Mouse (Mus musculus) CD4-positive, CD25-positive, alpha-beta regulatory T cell, adult 2 months (primary cell): ENCODE data around the gene Obscn.

ENCODE experiments used
- DNase-seq: peaks from one replicate; pipeline ENCODE4 v3.0.0-alpha.2; 2012; ENCODE audit warnings: low read depth, low spot score

Gene Obscn

GRCm38 (mm10) chr11:58983691-58984341, 152.4 kb downstream of the Obscn start:
- DNase-seq: no peak

DNA sequence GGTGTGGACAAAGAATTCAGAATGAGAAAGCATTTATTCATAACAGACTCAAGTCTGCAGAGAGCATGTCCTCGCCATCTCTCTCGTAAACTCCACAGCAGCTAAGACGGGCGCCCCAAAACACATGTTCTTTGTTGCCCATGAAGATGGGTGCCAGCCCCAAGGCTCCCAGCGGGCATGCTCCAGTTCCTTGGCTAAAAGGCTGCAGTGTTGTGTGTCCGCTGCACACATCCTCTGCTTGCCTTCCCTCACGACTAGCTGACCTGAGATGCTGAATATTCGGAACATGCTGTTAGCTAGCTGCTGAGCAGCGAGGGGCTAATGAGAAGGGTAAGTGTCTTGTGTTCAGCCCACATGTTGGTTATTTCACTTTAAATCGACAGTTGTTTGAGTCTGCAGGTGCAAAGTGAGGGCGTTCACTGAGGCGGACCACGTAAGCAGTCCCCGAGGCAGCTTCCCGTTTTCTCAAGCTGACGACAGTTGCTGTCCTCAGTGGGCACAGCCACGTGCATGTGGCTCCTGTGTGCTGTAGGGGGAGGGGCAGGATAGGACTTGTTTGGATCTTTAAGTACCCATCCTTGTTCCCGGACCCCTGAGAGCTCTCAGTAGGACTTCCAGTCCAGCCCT, 153.6 kb downstream of the Obscn start:
- DNase-seq: peak; percentile 21

DNA sequence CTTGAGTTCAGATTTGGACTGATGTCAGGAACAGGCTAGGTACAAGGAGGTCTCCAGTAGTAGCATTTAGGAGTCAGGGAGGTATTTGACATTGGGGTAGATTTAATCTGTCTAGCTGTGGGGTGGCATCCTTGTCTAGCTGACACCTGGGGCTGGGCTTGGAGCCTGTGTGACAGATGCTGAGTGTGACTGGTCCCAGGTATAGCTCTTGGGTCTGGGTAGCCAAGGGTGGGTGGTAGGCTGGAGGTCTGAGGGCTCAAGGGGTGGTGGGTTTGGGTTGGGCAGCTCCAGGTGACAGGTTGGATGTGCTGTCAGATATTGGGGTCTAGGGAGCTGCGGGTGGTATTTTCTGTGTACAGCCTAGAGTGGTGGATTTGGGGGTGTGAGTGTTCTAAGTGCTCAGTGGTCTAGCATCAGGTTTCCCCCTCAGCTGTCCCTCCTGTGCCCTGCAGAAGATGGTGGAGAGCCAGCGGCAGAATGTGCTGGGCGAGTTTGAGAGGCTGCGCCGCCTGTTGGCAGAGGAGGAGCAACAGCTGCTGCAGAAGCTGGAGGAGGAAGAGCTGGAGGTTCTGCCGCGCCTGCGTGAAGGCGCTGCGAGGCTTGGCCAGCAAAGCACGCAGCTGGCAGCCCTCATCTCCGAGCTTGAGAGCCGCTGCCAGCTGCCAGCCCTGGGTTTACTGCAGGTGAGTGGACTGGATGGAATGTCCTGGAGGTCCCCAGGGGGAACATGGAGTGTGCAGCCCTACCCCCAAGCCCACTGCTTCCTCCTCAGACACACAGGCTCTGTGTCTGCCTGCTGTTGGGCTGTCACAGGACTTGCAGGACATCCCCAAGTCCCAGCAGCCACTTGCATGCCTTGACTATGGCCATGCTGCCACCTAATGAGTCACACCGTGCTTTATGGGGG, 154.4 kb downstream of the Obscn start:
- DNase-seq: peak; percentile 86

GRCm38 (mm10) chr11:58980381-58980990, 155.7 kb downstream of the Obscn start:
- DNase-seq: no peak

GRCm38 (mm10) chr11:58979661-58980060, 156.5 kb downstream of the Obscn start:
- no peak for DNase-seq

DNA sequence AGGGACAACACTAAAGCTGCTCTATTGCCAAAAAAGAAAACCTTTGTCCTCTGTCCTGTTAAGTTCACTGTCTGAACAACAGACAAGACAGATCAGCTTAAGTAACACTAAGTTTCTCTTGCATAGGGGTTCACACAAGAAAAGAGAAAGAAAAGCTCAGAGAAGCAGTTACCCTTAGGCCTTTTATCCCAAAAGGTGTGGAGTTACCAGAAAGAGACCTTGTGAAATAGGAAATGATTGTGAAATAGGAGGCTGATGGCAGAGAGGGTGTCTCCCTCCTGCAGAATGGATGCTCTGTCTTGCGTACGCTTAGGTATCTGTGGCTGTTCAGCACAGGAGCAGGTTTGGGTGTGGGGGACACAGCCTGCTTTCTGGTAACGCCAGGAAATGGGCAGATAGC, 157.0 kb downstream of the Obscn start:
- no peak for DNase-seq

DNA sequence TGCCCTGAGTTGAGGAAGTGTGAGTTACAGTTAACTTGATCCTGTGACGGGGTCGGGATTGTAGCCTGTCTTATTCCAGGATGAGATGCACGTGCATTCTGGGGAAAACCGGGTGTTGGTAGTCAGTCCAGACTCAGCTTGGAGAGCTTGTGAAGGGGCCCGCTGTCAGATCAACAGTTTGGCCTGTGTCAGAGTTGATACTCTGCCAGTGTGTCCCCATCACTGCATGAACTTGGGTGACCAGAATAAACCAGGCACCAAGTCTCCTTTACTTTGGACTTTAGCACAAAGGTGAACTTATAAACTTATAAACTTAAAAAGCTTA, 157.5 kb downstream of the Obscn start:
- DNase-seq: no peak

GRCm38 (mm10) chr11:58978027-58978705, 158.0 kb downstream of the Obscn start, which contains the start of gene Trim11:
TSS of gene Trim11 (plus strand) at chr11:58978093.
- peak; percentile 83 for DNase-seq

DNA sequence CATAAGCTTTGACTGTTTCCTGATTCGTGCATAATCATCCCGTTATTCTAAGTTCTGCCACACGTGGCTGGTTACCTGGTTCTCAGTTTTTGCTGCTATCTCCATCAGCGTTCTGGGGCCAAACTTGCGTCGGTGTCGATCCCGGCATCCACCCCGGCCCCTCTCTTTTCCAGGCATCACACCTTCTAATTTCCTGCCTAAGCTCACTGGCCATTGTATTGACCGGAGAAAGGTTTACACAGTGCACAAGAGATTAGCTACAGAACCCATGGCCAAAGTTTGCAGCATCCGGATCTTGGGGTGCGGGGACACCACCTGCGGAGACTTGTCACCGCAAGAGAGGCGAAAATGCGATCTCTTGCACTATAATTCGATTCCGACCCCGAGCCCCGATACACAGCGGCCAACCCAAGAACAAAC, 158.6 kb downstream of the Obscn start:
- no peak for DNase-seq

DNA sequence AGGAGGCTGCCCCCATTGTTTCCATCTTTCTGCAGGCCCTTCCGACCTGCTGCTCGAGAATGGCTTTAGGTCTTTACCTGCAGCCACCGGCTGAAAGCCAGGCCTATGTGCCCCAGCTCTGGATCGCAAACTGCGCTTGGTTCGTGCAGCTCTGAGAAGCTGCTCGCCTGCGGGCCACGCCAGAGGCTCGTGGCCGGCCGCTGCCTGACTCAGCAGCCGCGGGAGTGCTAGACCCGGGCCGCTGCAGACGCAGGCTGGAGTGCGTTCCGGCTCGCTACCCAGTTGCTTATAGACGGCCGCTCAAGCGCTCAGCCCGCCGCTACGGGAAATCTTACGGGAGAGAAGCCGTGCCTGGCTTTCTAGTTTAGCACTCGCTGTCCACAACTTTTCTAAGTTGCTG, 159.1 kb downstream of the Obscn start:
- DNase-seq: peak; percentile 44

- no peak for DNase-seq
Measured at GRCm38 (mm10) chr11:58974414-58974813, 161.8 kb downstream of the Obscn start.

- DNase-seq: no peak
Measured at GRCm38 (mm10) chr11:58971796-58972195, 164.4 kb downstream of the Obscn start.

- no peak for DNase-seq
Measured at GRCm38 (mm10) chr11:58970831-58971530, 165.2 kb downstream of the Obscn start.

- DNase-seq: no peak
Measured at GRCm38 (mm10) chr11:58969659-58970058, 166.5 kb downstream of the Obscn start.

- no peak for DNase-seq
Measured at GRCm38 (mm10) chr11:58969027-58969426, 167.2 kb downstream of the Obscn start.

DNA sequence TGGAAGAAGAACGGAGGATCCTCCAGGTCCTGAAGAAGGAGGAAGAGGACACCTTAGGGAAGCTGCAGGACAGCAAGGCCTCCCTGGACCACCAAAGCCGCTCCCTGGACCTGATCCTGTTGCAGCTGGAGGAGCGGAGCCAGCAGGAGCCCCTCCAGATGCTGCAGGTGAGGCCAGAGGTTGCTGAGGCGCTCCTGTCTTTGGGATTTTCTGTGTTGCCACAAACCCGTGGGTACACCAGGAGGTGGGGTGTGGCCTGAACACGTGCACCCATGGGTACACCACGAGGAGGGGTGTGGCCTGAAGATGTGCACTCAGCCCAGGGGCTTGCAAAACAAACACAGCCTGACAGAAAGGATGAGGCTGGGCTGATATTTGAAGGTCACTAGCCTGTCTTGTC, 167.7 kb downstream of the Obscn start:
- DNase-seq: no peak

GRCm38 (mm10) chr11:58967346-58967745, 168.9 kb downstream of the Obscn start:
- DNase-seq: peak; percentile 69

- DNase-seq: no peak
Measured at GRCm38 (mm10) chr11:58965001-58965760, 171.0 kb downstream of the Obscn start.

GRCm38 (mm10) chr11:58964216-58964615, 172.0 kb downstream of the Obscn start:
- no peak for DNase-seq

DNA sequence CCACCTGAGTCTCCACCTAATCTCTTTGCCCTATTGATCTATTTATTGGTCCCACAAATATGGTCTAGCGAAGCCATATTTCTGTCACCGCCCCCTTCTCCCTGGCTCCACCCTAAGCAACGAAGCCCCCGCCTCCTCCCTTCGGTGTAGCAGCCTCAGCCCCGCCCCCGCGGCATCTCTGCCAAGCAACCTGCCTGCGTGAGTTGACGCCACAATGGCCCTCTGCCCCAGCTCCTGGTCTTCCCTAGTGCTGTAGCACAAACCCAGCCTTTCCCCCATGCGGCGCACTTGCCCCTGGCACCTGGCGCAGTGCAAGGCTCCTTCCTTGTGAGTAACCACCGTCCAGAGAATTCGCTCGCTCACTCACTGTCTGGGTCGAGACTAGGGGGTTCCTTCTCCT, 172.7 kb downstream of the Obscn start:
- DNase-seq: peak; percentile 45
